Mouse (Mus musculus) adipocyte (in vitro differentiated cells): Measurements from ENCODE around the gene Prdx6.

Experiments
- DNase-seq: peaks from one replicate; pipeline ENCODE4 v3.0.0-alpha.2; 2016; ENCODE audit warnings: low spot score

Prdx6 gene

GRCm38 (mm10) chr1:161250604-161251416 is at the start of gene Prdx6:
Gene Prdx6 (minus strand): TSS chr1:161251219.
- DNase-seq = peak; percentile 83

GRCm38 (mm10) chr1:161288256-161288655 is 37.2 kb upstream of the Prdx6 start:
- no peak for DNase-seq

DNA sequence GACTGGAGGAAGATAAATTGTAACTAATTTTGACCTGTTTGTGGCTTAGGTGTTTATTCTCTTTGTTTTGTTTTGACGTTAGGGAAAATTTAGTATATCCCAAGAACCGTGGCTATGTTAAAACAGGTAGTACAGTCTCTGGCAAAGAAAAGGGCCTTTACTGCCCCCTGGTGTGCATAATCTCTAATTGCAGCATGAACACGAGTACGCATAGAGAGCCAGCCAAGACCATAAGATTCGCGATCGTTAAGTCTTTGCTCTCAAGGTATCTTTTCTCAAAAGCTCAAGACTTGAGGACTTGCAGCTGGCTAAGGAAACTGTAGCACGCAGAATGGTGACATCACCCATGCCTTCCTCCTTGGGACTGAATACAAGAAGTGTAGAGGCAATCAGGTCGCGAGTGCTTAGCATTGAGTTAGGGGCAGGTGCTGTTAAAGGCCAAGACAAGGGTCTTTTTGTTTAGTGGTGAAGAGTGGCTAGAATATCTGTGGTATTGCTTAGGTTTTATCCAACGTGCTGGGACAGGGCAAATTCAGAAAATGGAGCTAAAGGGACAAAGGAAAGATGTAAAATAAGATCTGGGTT is 35.8 kb upstream of the Prdx6 start:
- peak; percentile 78 for DNase-seq

DNA sequence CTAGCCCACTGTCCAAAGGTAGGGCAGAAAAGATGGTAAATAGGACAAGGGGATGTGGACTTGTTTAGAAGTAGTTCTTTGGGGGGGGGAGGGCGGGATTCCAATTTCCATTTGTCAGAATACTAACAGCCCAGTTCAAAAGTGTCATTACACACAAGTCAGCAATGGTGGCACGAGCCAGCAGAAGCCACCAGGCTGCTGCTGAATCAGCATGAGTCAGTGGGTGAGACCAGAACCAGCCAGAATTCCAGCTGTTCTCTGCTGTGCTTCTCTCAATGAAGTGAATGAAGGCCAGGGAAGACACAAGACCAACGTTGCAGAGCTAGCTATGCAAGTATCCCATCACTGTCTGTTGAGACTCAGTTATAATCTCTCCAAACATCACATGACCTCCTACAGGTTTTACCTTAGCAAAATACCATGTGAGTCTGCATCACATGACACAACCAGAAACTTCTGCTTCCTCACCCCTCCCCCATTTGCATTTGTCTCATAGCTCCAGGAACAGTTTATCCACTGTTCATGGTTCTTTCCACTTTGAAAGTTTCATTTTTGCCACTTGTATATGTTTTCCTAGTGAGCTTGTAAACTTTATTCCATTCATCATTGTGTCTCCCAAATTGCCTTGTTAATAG is 30.2 kb upstream of the Prdx6 start:
- DNase-seq = no peak

DNA sequence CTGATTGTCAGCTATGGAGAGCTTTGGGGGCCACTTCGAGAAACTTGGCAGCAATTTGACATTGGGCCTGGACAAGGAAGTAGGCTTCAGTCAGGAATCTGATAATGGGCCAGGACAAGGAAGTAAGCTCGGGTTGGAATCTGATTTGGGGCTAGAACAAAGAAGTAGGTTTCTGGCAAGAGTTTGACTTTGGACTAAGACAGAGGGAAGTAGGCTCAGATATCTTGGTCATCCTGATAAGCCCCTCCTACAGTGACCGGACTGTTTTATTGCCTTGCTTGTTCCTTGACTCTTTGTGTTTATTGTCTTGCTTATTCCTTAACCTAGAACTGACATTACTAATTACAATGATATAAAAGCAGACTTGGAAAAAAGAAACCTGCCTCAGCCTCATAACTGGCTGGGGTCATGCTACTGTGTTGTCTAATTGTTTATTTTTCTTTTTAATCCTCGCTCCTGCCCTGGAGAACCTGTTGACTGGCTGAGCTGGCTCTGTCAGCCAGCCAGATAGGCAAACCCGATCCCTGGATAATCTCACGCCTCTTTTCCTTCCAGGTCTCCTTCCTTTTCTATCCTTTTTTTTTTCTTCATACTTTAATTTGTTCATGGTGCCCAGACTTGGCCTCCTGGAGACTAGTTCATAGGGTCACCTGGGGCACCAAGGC is 28.4 kb upstream of the Prdx6 start:
- no peak for DNase-seq

- no peak for DNase-seq
These were observed 22.5 kb upstream of the Prdx6 start for GRCm38 (mm10) chr1:161273486-161273885.

DNA sequence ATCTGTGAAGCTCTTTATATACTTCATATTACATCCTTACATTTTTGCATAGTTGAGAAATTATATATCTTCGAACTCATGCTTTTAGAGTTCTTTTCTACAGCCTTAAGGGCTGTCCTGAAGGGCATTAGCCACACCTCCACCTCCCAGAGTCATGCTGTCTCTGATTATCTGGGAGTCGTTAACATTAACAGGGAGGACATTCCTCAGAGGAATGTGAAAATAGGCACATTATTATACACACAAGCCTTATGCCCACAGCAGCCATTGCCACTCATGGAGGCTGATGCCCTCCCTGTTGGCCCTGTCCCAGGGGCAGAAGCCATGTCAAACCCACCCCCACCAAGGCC is 20.4 kb upstream of the Prdx6 start:
- no peak for DNase-seq

DNA sequence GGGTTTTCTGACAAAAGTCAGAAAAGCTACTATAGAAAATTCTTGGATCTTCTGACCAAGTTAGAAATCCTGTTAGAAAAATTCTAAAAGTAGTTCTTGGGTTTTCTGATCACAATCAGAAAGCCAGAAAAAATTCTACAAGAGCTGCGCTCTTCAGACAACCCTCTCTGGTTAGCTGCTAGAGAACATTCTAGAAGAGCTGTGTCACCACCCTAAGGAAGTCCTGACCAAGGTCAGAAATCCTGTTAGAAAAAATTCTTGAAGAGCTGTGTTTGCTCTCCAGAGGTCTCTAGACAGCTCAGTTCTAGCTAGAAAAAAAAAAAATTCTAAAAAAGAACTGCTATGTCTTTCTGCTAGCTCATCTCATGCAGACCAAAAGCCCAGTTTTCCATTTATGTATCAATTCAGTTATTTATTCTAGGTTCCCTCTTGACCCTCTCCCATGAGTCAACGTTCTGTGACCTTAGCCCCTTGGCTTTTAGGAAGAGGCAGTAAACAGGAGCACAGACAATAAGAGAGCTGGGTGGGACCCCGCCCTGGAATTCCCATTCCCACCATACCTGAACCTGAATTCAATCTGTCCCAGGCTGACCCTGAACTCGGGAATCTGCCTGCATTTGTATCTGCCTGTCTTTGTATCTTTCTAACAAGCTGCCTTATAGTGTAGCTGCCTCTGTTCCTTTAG is 19.9 kb upstream of the Prdx6 start:
- no peak for DNase-seq

GRCm38 (mm10) chr1:161269346-161269745 is 18.3 kb upstream of the Prdx6 start:
- peak; percentile 82 for DNase-seq

- DNase-seq = peak; percentile 56
These were observed 17.9 kb upstream of the Prdx6 start for GRCm38 (mm10) chr1:161268884-161269283.

- DNase-seq = no peak
These were observed 17.1 kb upstream of the Prdx6 start for GRCm38 (mm10) chr1:161268116-161268515.

GRCm38 (mm10) chr1:161264961-161265360 is 13.9 kb upstream of the Prdx6 start:
- no peak for DNase-seq

DNA sequence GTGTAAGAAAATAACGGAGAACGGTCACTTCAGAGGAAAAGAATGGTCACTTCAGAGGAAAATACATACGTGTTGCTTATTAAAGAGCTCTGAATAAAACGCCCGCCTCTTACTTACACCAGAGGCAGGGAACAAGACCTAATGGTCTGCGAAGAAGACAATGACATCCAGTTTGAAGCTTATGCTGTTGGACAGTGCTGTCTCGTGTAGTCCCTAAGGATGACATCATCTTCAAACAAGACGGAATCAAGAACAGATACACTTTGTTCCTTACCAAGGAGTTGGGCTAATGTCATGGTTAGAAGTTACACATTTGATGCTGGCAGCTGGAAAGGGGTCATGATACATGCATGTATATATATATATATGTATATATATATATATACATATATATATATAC is 12.6 kb upstream of the Prdx6 start:
- no peak for DNase-seq

- DNase-seq = no peak
These were observed 11.5 kb upstream of the Prdx6 start for GRCm38 (mm10) chr1:161262542-161262941.

- no peak for DNase-seq
These were observed 9.7 kb upstream of the Prdx6 start for GRCm38 (mm10) chr1:161260761-161261160.

GRCm38 (mm10) chr1:161259142-161259541 is 8.1 kb upstream of the Prdx6 start:
- DNase-seq = no peak

DNA sequence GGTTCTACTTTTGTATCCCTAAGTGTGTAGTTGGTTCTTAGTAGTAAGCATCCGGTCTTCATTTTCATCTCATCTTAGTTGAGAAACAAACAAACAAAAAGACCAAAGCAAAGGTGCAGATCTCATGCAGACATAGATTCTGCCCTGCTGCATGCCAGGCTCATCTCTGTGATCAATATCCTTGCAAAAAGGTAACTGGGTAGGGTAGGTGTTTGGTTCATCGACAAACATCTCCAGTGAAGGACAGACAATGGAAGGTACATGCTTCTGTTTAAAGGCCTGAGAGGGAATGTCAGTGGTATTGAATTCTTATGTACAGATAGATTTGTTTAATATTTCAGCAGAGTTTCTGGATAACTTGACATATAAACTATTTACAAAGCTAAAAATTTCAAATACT is 7.3 kb upstream of the Prdx6 start:
- no peak for DNase-seq

DNA sequence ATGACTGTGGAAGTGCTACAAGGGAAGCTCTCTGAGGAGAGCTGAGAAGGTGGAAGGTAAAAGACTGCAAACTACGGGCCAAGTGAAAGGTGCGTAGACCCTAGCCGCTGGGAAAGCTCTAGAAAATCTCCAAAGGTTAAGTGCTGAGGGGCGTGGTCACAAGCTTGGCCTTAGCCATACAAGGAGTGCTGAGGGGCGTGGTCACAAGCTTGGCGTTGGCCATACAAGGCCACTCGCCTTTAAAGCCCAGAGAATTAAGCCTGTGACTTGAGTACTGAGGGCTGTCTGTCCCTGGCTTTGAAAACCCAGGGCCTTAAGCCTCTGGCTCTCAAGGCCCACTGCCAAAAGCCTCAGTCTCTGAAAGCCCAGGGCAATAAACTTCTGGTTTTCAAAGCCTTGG is 5.9 kb upstream of the Prdx6 start:
- DNase-seq = no peak

GRCm38 (mm10) chr1:161254361-161254760 is 3.3 kb upstream of the Prdx6 start:
- DNase-seq = no peak

- DNase-seq = no peak
These were observed 1.9 kb upstream of the Prdx6 start for GRCm38 (mm10) chr1:161252901-161253300.

- no peak for DNase-seq
These were observed 1.3 kb upstream of the Prdx6 start for GRCm38 (mm10) chr1:161252365-161252764.
